Mouse (Mus musculus) brain, embryonic 14.5 days (tissue): ENCODE results near the gene Mettl21e.

Experiments
- CTCF ChIP-seq: fragments of 200-500 bp; IDR thresholded peaks from 2 replicates; pipeline ENCODE4 v1.5.1; 2012; ENCODE audit warnings: inconsistent platforms, mild to moderate bottlenecking, moderate library complexity, borderline replicate concordance; ENCODE audit not compliant: insufficient read depth, insufficient read length; ENCODE audit errors: extremely low read depth
- POLR2A ChIP-seq: fragments of 200-500 bp; IDR thresholded peaks from 2 replicates; pipeline ENCODE4 v1.6.1; 2012; ENCODE audit warnings: mild to moderate bottlenecking, inconsistent platforms, borderline replicate concordance; ENCODE audit not compliant: poor library complexity, insufficient read depth, insufficient read length, severe bottlenecking; ENCODE audit errors: extremely low read depth

DNA sequence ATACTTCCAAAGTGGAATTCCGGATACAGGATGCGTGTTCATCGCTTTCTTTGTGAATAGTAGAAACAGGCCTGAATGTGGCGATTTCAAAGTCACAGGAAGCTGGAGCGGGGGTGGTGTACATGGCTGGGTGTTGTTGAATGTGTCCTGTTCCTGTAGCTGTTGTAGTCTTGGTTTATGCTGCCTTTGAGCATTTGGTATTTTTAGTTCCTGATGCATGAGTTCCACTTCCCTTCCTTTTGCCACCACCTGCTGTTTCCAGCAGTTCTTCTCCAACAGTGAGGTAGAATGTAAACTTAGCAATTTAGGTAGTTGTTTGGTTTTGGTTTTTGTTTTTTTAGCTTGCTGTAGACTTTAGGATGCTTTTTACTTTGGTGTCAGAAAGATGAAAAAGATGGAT is 56.4 kb downstream of the Mettl21e start:
- TF ChIP-seq CTCF (no peak), POLR2A (no peak)
